Mouse (Mus musculus) G1E (cell line): ENCODE measurements around the gene Clptm1.

Source experiments
- CTCF ChIP-seq: IDR thresholded peaks from 2 replicates; pipeline ENCODE4 v1.5.1; 2012; ENCODE audit warnings: low read depth, low read length, inconsistent platforms, mixed read lengths
- GATA1 ChIP-seq: IDR thresholded peaks from 2 replicates; pipeline ENCODE4 v1.6.1; 2012; ENCODE audit warnings: borderline replicate concordance, low read length, inconsistent platforms, mixed read lengths
- GATA2 ChIP-seq: IDR thresholded peaks from 2 replicates; pipeline ENCODE4 v1.6.1; 2012; ENCODE audit warnings: low read depth, low read length, inconsistent platforms, borderline replicate concordance
- POLR2AphosphoS5 ChIP-seq: IDR thresholded peaks from 2 replicates; pipeline ENCODE4 v1.6.1; 2012; ENCODE audit warnings: low read depth, low read length, inconsistent platforms; ENCODE audit not compliant: insufficient replicate concordance
- TAL1 ChIP-seq: conservative IDR thresholded peaks from 2 replicates; pipeline ENCODE4 v1.6.1; 2012; ENCODE audit warnings: low read depth, low read length, inconsistent platforms, mixed read lengths

GRCm38 (mm10) chr7:19694336-19695212, 29.7 kb upstream of the Clptm1 start:
- TF ChIP-seq CTCF (no peak), GATA1 (no peak), TAL1 (no peak), GATA2 (no peak), POLR2AphosphoS5 (no peak)
